Mouse (Mus musculus) small intestine, adult 2 months (tissue): ENCODE results near the gene Tnfaip6.

Source experiments
- CTCF ChIP-seq: fragments of 200-500 bp; IDR thresholded peaks from 2 replicates; pipeline ENCODE4 v1.5.1; 2012; ENCODE audit warnings: low read depth, mild to moderate bottlenecking, control low read depth, inconsistent platforms, low read length, moderate library complexity, mixed read lengths; ENCODE audit not compliant: insufficient replicate concordance, insufficient read length; ENCODE audit errors: extremely low read depth
- POLR2A ChIP-seq: fragments of 200-500 bp; IDR thresholded peaks from 2 replicates; pipeline ENCODE4 v1.6.1; 2012; ENCODE audit warnings: low read depth, mild to moderate bottlenecking, control low read depth, inconsistent platforms, low read length, moderate library complexity

DNA sequence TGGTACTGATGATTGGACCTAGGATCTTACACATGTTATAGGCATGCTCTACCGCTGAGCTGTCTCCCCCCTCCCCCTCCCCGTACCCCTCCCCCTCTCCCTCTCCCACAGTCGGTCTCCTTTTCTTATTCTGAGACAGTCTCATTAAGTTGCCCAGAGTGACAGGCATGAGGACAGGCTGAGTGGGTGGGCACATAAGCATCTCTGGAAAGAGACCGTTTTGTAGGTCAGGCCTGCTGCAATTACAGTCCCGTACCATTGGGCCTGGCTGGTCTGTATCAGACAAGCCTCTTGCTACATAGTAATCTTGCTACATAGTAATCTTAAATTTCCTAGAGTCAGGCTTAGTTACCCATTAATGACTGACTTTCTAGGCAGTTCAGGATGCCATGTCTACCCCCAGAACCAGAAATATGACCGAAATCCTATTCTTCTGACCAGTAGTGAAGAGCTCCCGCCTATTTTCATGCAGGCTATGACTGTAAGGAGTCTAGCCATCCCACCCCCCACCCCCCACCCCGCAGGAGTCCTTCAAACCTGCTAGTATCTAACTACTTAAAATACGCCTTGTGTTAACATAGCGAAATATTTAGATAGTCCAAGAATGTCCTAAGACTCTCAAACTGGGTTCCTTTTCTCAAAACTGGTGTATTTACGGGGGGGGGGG lies 747 bp upstream of the Tnfaip6 start:
- TF ChIP-seq POLR2A (no peak), CTCF (no peak)
